26 mouse cellular contexts compared by ENCODE assay signal in the genomic region with DNA sequence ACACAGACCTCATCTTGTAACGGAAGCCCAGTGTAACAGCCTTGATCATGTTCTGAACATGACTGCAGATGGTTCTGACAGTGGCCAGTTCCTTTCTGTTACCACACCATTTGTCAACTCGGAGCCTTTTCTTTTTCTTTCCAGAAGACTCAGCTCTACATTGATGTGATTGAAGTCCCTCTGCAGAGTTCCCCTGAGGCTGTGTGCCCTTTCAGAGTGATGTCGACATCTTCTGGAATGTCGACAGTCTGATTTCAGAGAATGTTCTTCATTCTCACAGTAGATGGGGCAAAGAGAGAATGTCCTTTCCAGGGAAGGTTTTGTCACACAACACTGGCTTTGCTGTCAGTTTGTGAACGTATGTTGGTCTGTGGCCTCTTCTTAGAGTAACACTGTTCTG. TPM values are rescaled to one million over a fixed set of nuclear protein-coding genes. Genes with fewer than 3 reads are reported as not detected.
DNase-seq lines count a peak whose midpoint lies in the region; ATAC-seq and TF ChIP-seq lines count a peak whose summit lies in the region.
"Had no signal": no experiment of that assay in that cellular context is flagged by ENCODE, and none has a peak within 500 bp of the region (broad histone marks: within the 10 kb centered on the region; RNA-seq: fewer than 3 reads in every experiment).

No protein-coding gene starts in this region.

- no peak overlapping the region for H3K9ac ChIP-seq in liver, embryonic 13.5 days
- no peak overlapping the region for H3K9ac ChIP-seq in liver, embryonic 11.5 days (ENCODE audit: low read depth, low read length)
- H3K9ac ChIP-seq in lung, postnatal 0 days (replicated peaks; ENCODE audit: low read depth) = no peak overlapping the region
- H3K9ac ChIP-seq in forebrain, embryonic 13.5 days = no peak overlapping the region
- H3K9ac ChIP-seq: embryonic facial prominence, embryonic 15.5 days; kidney, embryonic 15.5 days; liver, embryonic 14.5 days; stomach, embryonic 15.5 days had no signal

- CTCF ChIA-PET in Patski (lab: Charles Lee) = interaction anchor here (1.2 to 3.7 kb wide), 7 partner anchors 10 to 121 kb away, joined by 3 to 26 read pairs (median 5); no protein-coding TSS in a partner anchor

- H3K4me2 ChIP-seq in liver, embryonic 13.5 days = no peak overlapping the region
- no peak overlapping the region for H3K4me2 ChIP-seq in liver, embryonic 11.5 days
- no peak overlapping the region for H3K4me2 ChIP-seq in lung, postnatal 0 days (replicated peaks; ENCODE audit: low read depth, low read length)
- no peak overlapping the region for H3K4me2 ChIP-seq in forebrain, embryonic 13.5 days
- H3K4me2 ChIP-seq: embryonic facial prominence, embryonic 15.5 days; kidney, embryonic 15.5 days; stomach, embryonic 15.5 days had no signal

- DNase-seq in liver, embryonic 13.5 days = no peak
- no peak for DNase-seq in liver, embryonic 11.5 days (ENCODE audit: low spot score)
- DNase-seq in Patski (ENCODE audit: low read depth, low spot score) = no peak
- DNase-seq in lung, postnatal 0 days (ENCODE audit: low spot score) = peak; percentile 90
- DNase-seq in cerebellum, postnatal 4 days (ENCODE audit: low spot score in 2 of 2) = no peak
- no peak for DNase-seq in adrenal gland, adult 18-20 months (ENCODE audit: low spot score in 2 of 2)
- DNase-seq: adrenal gland, postnatal 10 days; cerebellum, adult 18-20 months; cerebellum, postnatal 10 days; gastrocnemius, postnatal 14 days; heart, postnatal 14 days; kidney, adult 18-20 months; kidney, postnatal 25 days; left cerebral cortex, postnatal 4 days; right cerebral cortex, postnatal 25 days had no signal

- POLR2A ChIA-PET in Patski (lab: Charles Lee) = no interaction called here

- no peak for TF ChIP-seq CTCF in Patski (IDR thresholded peaks at IDR 0.05)
- no peak for TF ChIP-seq CTCF in lung, postnatal 0 days (IDR thresholded peaks at IDR 0.05)

- 0 out of 2 replicates have a peak, but pooled peaks cover 2% of the 10 kb centered on the region for H3K9me3 ChIP-seq in liver, embryonic 13.5 days (replicated peaks)
- H3K9me3 ChIP-seq in liver, embryonic 11.5 days (ENCODE audit: control insufficient read depth, low read length) = no peaks in the 10 kb centered on the region
- H3K9me3 ChIP-seq in lung, postnatal 0 days (ENCODE audit: low read length) = no peaks in the 10 kb centered on the region
- H3K9me3 ChIP-seq in forebrain, embryonic 13.5 days (replicated peaks) = no peaks in the 10 kb centered on the region
- H3K9me3 ChIP-seq: embryonic facial prominence, embryonic 10.5 days; embryonic facial prominence, embryonic 15.5 days; hindbrain, embryonic 10.5 days; stomach, embryonic 15.5 days had no signal

- H3K36me3 ChIP-seq in liver, embryonic 13.5 days = no peaks in the 10 kb centered on the region
- H3K36me3 ChIP-seq in liver, embryonic 11.5 days (ENCODE audit: control insufficient read depth, insufficient read depth, low read length) = no peaks in the 10 kb centered on the region
- no peaks in the 10 kb centered on the region for H3K36me3 ChIP-seq in lung, postnatal 0 days (ENCODE audit: insufficient read depth, low read length)
- no peaks in the 10 kb centered on the region for H3K36me3 ChIP-seq in forebrain, embryonic 13.5 days (ENCODE audit: poor library complexity, severe bottlenecking)
- H3K36me3 ChIP-seq: embryonic facial prominence, embryonic 10.5 days; embryonic facial prominence, embryonic 15.5 days; hindbrain, embryonic 10.5 days; kidney, embryonic 15.5 days; stomach, embryonic 15.5 days had no signal

- WGBS in liver, embryonic 13.5 days (ENCODE audit: insufficient replicate concordance) = 88% methylated on average over 5 of the region's 5 CpGs
- 81% methylated on average over 5 of the region's 5 CpGs for WGBS in liver, embryonic 11.5 days
- WGBS in lung, postnatal 0 days = 51% methylated on average over 5 of the region's 5 CpGs
- WGBS in forebrain, embryonic 13.5 days = 87% methylated on average over 5 of the region's 5 CpGs

- no peaks in the 10 kb centered on the region for H3K27me3 ChIP-seq in liver, embryonic 13.5 days
- H3K27me3 ChIP-seq in liver, embryonic 11.5 days (replicated peaks; ENCODE audit: control insufficient read depth, insufficient read depth, low read length) = no peaks in the 10 kb centered on the region
- H3K27me3 ChIP-seq in Patski = no peaks in the 10 kb centered on the region
- H3K27me3 ChIP-seq in lung, postnatal 0 days (replicated peaks; ENCODE audit: insufficient read depth, low read length) = no peaks in the 10 kb centered on the region
- H3K27me3 ChIP-seq in forebrain, embryonic 13.5 days = no peaks in the 10 kb centered on the region
- H3K27me3 ChIP-seq: embryonic facial prominence, embryonic 15.5 days; kidney, embryonic 15.5 days; stomach, embryonic 15.5 days had no signal

- peak overlapping the region; percentile 58 for H3K27ac ChIP-seq in liver, embryonic 13.5 days
- no peak overlapping the region for H3K27ac ChIP-seq in liver, embryonic 11.5 days (ENCODE audit: low read depth, low read length)
- H3K27ac ChIP-seq in lung, postnatal 0 days (ENCODE audit: low read length) = no peak overlapping the region
- H3K27ac ChIP-seq in forebrain, embryonic 13.5 days = no peak overlapping the region
- H3K27ac ChIP-seq: embryonic facial prominence, embryonic 10.5 days; embryonic facial prominence, embryonic 15.5 days; hindbrain, embryonic 10.5 days; kidney, embryonic 15.5 days; liver, embryonic 14.5 days; stomach, embryonic 15.5 days had no signal

- in situ Hi-C loops in Patski (cut with MboI; ENCODE audit: low pct_unique_long_range_greater_than_20kb) = no loop called here

- 0 out of 2 replicates have a peak, but pooled peaks have one; percentile 32 for TF ChIP-seq EP300 in lung, postnatal 0 days (IDR thresholded peaks at IDR 0.05)

- no peak overlapping the region for H3K4me3 ChIP-seq in liver, embryonic 13.5 days (replicated peaks)
- H3K4me3 ChIP-seq in liver, embryonic 11.5 days (ENCODE audit: low read depth, low read length) = no peak overlapping the region
- no peak overlapping the region for H3K4me3 ChIP-seq in lung, postnatal 0 days (ENCODE audit: low read depth, low read length)
- H3K4me3 ChIP-seq in forebrain, embryonic 13.5 days = no peak overlapping the region
- H3K4me3 ChIP-seq: embryonic facial prominence, embryonic 10.5 days; embryonic facial prominence, embryonic 15.5 days; hindbrain, embryonic 10.5 days; kidney, embryonic 15.5 days; stomach, embryonic 15.5 days had no signal

- no peak for ATAC-seq in liver, embryonic 13.5 days (ENCODE audit: low read depth)
- no peak for ATAC-seq in liver, embryonic 11.5 days (replicated peaks; ENCODE audit: low FRiP score)
- ATAC-seq in Patski = peak; percentile 47
- ATAC-seq in lung, postnatal 0 days = peak; percentile 85
- ATAC-seq in forebrain, embryonic 13.5 days = no peak
- ATAC-seq: activated CD4-positive, CD25-positive, alpha-beta regulatory T cell, adult 4 months; forebrain, embryonic 14.5 days; hindbrain, embryonic 16.5 days; midbrain, embryonic 16.5 days had no signal

- H3K4me1 ChIP-seq in liver, embryonic 13.5 days (replicated peaks) = peaks cover 39% of the 10 kb centered on the region
- peaks cover 16% of the 10 kb centered on the region for H3K4me1 ChIP-seq in liver, embryonic 11.5 days (replicated peaks; ENCODE audit: control insufficient read depth, insufficient read depth, low read length)
- no peaks in the 10 kb centered on the region for H3K4me1 ChIP-seq in lung, postnatal 0 days (ENCODE audit: insufficient read depth, low read depth, low read length)
- H3K4me1 ChIP-seq in forebrain, embryonic 13.5 days = no peaks in the 10 kb centered on the region; the same call in 1 of the 2 replicates
- H3K4me1 ChIP-seq: embryonic facial prominence, embryonic 15.5 days; hindbrain, embryonic 10.5 days; kidney, embryonic 15.5 days; stomach, embryonic 15.5 days had no signal

RNA-seq across cellular contexts. Expression of gene Selenof, which starts 55.6 kb away (rescaled TPM):
- 316 and 342 TPM in 2 replicates for polyA plus RNA-seq in liver, embryonic 13.5 days (2015; fragmentation: Nextera tagmentation; extraction: Ambion mirVana)
- 369 and 370 TPM in 2 replicates for polyA plus RNA-seq in liver, embryonic 11.5 days (2014; fragmentation: Nextera tagmentation; extraction: Ambion mirVana)
- 873 TPM for polyA plus RNA-seq in Patski (2021)
- polyA plus RNA-seq in lung, postnatal 0 days (2015; fragmentation: Nextera tagmentation; extraction: Ambion mirVana) = 837 and 926 TPM in 2 replicates
- 560 and 579 TPM in 2 replicates for polyA plus RNA-seq in forebrain, embryonic 13.5 days (2015; fragmentation: Nextera tagmentation; extraction: Ambion mirVana)
- 100 to 1,000 TPM; 324 to 336 TPM for total RNA-seq in adrenal gland, adult 18-20 months (2021)

RNA-seq across cellular contexts. Expression of gene Hs2st1, which starts 55.7 kb away (rescaled TPM):
- polyA plus RNA-seq in liver, embryonic 13.5 days (2015; fragmentation: Nextera tagmentation; extraction: Ambion mirVana) = 2.2 and 3.1 TPM in 2 replicates
- 7.2 and 7.3 TPM in 2 replicates for polyA plus RNA-seq in liver, embryonic 11.5 days (2014; fragmentation: Nextera tagmentation; extraction: Ambion mirVana)
- polyA plus RNA-seq in Patski (2021) = 44.0 TPM
- polyA plus RNA-seq in lung, postnatal 0 days (2015; fragmentation: Nextera tagmentation; extraction: Ambion mirVana) = 25.1 and 29.3 TPM in 2 replicates
- 23.3 and 26.2 TPM in 2 replicates for polyA plus RNA-seq in forebrain, embryonic 13.5 days (2015; fragmentation: Nextera tagmentation; extraction: Ambion mirVana)
- total RNA-seq in adrenal gland, adult 18-20 months (2021) = 10 to 100 TPM; 13.9 to 14.7 TPM

Comparison
In these comparisons a context has a peak if more than half of its experiments do, and no peak if none do; other contexts are left out.
1. ATAC-seq: peak in Patski (single experiment) and lung, postnatal 0 days (single experiment); none in liver, embryonic 13.5 days (single experiment), liver, embryonic 11.5 days (single experiment) and forebrain, embryonic 13.5 days (single experiment).